Mouse (Mus musculus) right cerebral cortex, adult 18-20 months (tissue): Measurements from ENCODE around the gene Ptpn14.

Experiments
- DNase-seq: peaks from one replicate; pipeline ENCODE4 v3.0.0; 2022; ENCODE audit warnings: mixed read lengths

Gene Ptpn14

DNA sequence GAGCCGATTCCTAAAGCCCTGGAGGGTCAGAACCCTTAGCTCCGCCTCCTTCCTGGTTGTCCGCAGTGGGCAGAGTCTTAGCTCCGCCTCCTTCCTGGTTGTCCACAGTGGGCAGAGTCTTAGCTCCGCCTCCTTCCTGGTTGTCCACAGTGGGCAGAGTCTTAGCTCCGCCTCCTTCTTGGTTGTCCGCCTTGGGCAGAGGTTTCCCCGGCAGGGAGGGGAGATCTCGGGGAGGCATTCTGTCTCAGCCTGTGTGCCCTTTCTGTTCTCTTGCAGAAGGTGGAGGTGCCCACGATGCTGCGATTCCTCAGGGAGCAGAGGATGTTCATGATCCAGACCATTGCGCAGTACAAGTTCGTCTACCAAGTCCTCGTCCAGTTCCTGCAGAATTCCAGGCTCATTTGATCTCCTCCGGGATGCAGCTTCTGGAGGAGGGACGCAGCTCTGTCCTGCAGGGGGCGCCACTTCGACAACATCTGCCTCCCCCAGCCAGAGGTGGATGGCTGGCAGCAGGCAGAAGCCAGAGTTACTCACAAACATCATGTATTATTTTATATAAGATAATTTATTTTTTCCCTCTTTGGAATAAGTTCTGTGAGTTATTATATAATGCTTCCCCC lies 141.7 kb downstream of the Ptpn14 start:
- no peak for DNase-seq

DNA sequence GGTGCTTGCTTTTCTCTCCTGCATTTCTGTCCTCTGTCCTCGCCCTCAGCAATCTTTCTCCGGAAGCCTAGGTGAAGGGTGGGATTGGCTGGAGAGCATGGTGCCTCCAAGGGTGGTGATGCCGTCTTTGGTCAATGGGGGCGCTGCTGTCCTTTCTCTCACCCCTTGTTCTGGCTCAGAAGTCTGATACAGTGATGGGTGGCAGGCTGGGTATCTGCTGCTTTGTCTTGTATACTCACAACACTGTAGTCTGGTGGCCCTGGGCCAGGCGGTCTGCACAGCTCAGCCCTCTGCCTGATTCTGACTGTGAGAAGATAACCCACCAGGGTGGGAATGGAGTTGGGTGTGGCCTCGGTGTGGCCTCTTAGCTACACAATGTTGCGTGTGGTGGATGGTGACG lies 142.5 kb downstream of the Ptpn14 start:
- no peak for DNase-seq

- no peak for DNase-seq
Observed at GRCm38 (mm10) chr1:189871625-189872024, 143.6 kb downstream of the Ptpn14 start.

- DNase-seq: no peak
Observed at GRCm38 (mm10) chr1:189872050-189872449, 144.0 kb downstream of the Ptpn14 start.

DNA sequence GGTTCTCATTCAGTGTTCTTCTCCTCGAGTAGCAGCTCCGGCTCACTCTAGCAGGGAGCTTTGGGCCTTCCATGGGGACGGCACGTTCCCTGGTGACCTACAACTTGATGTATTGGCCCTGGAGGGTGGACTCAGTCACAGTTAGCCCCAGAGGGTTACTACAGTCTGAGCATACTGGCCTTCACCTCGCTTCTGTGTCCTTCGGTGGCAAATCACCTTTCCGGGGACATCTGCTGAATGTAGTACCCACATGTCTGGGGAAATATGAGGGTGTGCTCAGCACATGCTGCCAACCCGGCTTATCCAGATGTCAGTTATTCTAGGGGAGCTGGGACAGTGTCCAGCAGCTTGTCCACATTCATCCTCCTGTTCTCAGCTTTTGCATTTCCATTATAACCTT lies 145.5 kb downstream of the Ptpn14 start:
- no peak for DNase-seq

- DNase-seq: no peak
Observed at GRCm38 (mm10) chr1:189875439-189875861, 147.4 kb downstream of the Ptpn14 start.

DNA sequence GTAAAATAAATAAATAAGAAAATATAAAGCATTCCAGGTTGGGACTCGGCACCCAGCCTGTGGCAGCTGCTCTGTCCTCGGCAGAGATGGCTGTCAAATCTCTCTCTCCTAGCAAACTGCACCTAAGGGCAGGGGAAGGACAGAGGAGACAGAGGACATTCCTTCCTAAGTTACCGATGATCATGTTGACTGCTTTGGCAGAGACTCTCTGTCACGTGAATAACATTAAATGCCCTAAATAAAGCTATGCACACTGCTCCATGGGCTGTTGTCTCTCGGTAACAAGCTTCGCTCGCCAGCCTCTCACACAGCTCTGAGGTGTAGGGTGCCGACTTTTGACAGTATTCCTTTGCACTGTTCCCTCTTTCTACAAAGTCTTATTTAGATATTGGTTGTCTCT lies 148.1 kb downstream of the Ptpn14 start:
- DNase-seq: no peak

GRCm38 (mm10) chr1:189879212-189879611 lies 151.1 kb downstream of the Ptpn14 start:
- DNase-seq: no peak

- no peak for DNase-seq
Observed at GRCm38 (mm10) chr1:189879965-189880364, 151.9 kb downstream of the Ptpn14 start.

GRCm38 (mm10) chr1:189880745-189881144 lies 152.7 kb downstream of the Ptpn14 start:
- no peak for DNase-seq

GRCm38 (mm10) chr1:189882886-189883285 lies 154.8 kb downstream of the Ptpn14 start:
- DNase-seq: peak; percentile 36

DNA sequence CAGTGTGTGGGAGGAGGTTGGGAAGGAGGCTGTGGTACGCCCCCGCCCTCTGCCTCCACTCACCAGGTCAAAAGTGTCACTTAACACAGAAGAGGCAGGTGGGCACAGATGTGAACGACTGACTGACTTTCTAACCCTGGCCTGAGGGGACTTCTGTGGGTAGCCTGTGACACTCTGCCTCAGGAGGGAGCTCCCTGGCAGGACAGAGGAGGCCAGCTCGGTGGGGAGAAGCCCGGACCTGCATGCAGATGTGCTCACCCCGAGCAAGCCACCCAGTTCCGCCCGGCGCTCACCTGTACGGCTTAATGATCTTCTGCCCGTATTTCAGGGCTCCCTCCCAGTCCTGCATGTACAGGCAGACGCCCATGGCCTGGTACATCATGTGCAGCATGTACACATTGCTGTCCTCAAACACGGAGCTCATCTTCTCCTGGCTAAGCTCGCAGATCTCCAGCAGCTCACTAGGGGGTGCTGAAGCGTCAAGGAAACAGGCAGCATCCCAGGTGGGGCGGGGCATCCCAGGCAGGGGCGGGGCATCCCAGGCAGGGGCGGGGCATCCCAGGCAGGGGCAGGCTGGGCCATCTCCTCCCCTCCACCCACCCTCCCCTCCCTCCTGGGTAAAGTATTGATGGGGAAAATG lies 155.6 kb downstream of the Ptpn14 start:
- DNase-seq: peak; percentile 57

- no peak for DNase-seq
Observed at GRCm38 (mm10) chr1:189884951-189885350, 156.9 kb downstream of the Ptpn14 start.

DNA sequence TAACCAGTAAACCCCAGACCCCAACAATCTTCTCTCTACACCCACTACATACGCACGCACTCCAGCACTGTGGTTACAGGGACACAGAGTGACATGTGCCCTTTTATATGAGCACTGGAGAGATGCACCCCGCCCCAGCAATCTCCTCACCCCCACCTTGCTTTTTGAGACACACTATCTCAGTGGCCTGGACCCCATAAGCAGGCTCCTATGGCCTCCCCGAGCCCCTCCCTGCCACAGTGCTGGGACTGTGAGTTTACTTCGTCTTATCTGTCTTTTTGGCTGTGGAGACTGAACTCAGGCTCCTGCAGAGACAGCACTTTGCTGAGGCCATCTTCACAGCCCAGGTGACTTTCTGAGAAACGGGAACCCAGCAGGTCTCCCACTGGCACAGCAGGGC lies 157.9 kb downstream of the Ptpn14 start:
- no peak for DNase-seq

DNA sequence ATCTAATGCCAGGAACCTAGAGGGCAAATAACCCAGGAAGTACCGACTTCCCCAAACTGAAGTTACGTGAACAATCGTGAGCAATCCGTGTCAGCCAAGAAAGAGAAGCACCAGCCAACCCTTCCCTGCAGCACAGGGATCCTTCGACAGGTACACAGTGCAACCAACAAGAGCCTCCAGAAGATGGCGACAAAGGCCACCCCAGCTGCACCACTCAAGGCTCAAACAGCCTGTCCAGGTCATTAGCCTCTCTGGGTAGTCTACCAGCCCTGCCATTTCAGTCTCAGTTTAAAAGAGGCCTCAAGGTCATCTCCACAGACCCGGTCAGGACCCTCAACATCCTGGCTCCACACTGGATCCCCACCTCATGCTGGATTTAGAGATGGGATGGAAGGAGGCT lies 159.4 kb downstream of the Ptpn14 start:
- DNase-seq: peak; percentile 59

- no peak for DNase-seq
Observed at GRCm38 (mm10) chr1:189888749-189889148, 160.7 kb downstream of the Ptpn14 start.

DNA sequence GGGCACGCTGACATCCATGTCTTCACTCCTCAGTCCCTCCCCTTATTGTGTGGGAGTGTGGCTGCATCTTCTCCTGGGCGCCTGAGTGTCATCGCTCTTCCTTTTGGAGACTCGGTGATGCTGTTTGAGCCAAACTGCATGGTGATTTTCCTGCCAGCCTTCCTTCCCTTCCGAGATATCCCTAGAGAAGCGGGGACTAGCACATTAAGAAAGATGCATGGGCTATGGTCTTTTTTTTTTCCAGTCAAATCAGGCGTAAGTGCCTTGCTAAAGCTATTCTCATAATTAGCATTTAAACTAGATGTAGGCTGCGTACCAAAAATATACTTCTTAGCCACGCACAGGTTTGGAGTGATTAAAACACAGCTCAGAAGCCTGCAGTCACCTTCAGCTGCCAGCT lies 166.1 kb downstream of the Ptpn14 start:
- DNase-seq: peak; percentile 18

DNA sequence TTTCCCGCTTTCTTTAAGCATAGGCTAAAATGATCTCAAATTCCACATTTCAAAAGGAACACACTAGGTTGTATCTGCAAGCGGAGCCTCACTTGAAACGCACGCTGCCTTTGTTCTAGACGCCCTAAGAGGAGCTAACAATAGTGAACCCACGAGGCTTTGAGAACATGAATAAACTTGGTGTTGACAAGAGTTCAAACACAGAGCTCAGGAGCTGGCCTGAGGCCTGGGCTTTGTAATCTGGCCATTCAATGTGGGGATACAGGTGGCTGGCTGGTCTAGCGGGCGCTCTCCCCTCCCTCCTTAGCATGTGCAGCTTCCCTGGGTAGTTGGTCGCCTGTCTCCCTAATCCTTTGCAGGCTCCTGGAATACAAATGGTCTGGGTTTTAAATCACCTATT lies 169.8 kb downstream of the Ptpn14 start:
- no peak for DNase-seq

GRCm38 (mm10) chr1:189898708-189899107 lies 170.6 kb downstream of the Ptpn14 start:
- no peak for DNase-seq

DNA sequence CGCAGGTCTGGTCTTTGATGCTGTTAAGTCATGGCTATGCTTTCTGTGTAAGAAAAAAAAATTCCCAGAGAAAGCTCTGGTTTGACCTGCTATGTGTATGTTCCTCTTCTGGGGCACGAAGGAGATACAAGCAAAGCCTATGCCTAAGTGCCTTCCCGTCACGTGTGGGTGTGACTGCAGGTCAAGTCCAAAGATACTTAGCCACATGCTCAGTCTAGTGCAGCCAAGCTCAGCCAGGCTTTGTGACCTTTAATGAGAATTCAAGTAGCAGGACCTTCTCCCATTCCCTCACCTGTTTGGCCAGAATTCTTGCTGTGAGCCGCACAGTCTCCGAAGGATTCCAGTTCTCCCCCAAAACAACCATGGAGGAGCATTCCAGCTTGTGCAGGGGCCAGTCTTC lies 171.5 kb downstream of the Ptpn14 start:
- no peak for DNase-seq

- no peak for DNase-seq
Observed at GRCm38 (mm10) chr1:189902413-189902812, 174.3 kb downstream of the Ptpn14 start.

GRCm38 (mm10) chr1:189903169-189903568 lies 175.1 kb downstream of the Ptpn14 start:
- no peak for DNase-seq

- no peak for DNase-seq
Observed at GRCm38 (mm10) chr1:189910685-189911345, 182.7 kb downstream of the Ptpn14 start.

GRCm38 (mm10) chr1:189913093-189913760 lies 185.2 kb downstream of the Ptpn14 start:
- no peak for DNase-seq
